Mouse (Mus musculus) cortical plate, adult 2 months (tissue): ENCODE results near the gene Ctsl.

Source experiments
- CTCF ChIP-seq: fragments of 200-500 bp; IDR thresholded peaks from 2 replicates; pipeline ENCODE4 v1.5.1; 2011; ENCODE audit warnings: mild to moderate bottlenecking, control low read depth, low read length; ENCODE audit not compliant: insufficient read depth; ENCODE audit errors: extremely low read depth
- POLR2A ChIP-seq: fragments of 200-500 bp; IDR thresholded peaks from 2 replicates; pipeline ENCODE4 v1.6.1; 2011; ENCODE audit warnings: mild to moderate bottlenecking, low read length, control low read depth; ENCODE audit not compliant: insufficient read depth; ENCODE audit errors: extremely low read depth

DNA sequence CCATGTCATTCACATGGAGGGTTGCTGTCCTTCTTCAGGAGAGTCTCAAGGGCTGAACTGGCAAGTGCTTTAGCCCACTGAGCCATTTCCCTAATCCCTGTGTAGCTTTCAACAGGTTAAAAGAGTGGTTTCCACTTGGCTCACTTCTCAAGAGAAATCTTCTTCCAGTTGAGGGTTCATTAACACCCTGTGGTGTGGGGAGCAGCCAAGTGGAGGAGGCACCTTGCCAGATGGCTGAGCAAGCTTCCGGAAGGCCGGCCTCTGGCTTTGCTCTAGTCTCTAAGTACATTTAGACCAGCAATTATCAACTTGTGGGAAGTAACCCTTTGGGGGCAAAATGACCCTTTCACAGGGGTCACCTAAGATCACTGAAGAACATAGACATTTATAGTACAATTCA is 52.3 kb downstream of the Ctsl start:
- TF ChIP-seq CTCF (no peak), POLR2A (no peak)
